Mouse (Mus musculus) CD4-positive, CD25-positive, alpha-beta regulatory T cell, adult 2 months (primary cell): ENCODE measurements around the gene Atf6b.

Source experiments
- DNase-seq: peaks from one replicate; pipeline ENCODE4 v3.0.0-alpha.2; 2012; ENCODE audit warnings: low read depth, low spot score

Atf6b gene

DNA sequence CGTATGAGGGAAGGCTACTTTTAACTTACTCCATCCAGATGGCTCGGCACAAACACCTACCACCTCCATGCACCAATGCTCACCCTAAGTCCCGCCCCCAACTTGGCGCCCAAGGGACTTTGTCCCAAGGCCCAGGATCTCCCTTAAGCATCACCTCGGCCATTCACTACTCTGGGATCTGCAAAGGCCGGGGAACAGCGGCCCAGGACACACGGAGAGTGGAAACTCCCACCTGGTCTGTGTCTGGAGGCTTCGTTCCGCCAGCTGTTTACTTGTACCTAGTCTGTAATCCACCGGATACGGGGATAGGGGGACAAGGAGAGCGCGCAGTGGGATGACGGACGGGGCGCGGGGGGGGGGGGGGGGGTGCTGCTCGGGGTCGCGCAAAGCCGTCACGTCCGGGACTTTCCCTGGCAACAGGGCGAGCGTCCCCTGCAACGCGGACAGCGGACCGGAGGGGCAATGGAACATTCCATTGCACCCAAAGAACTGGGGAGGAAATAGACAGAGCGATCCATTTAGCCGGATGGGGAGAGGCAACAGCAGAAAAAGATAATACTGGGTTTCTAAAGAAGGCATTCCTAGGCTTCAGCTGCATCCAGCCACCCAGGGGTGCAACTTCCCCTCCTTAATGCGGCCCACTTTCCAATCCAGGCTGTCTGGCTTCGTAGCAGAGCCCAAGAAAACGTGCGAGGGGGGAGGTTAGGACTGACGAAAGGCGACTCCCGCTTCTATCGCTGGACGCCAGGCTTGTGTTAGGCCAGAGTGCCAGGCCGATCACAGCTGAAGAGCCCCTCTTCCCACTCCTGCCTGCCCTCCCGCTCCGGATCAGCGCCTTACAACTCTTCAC is 19.6 kb upstream of the Atf6b start:
- DNase-seq = peak; percentile 87

DNA sequence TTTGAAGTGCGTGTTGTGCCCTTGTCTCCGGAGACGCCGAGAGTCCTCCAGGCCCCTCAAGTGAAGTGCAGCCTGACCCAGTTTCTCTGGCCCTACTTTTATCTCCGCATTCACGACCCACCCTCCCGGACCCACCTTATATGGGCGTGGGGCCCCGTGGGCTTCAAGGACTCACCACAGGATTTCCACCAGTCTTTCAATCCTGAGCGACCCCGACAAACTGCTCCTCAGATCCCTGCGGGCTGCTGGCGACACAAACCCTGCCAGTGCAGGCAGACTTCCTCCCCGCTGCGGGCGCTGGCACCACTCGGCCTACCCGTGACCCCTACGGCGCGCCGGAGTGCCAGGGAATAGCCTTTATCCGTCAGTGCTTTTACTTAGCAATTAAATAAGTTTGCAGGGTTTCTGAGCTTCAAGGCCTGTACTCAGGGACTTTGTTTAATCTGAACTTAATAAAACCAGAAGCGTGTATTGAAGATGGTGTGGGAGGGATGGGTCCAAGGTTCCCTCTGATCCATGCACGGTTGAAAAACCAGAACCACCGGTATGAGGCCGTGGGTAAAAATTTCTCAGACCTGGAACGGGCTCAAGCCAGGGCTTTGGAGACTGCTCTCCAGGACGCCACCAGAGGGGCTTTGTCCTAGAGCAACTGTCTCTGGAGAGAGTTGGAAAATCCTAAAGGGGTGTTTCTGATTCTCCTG is 18.9 kb upstream of the Atf6b start, which contains the start of gene Ppt2:
TSS of gene Ppt2 (minus strand) at position 568 of the 701 bp plus-strand sequence.
- DNase-seq = peak; percentile 52

DNA sequence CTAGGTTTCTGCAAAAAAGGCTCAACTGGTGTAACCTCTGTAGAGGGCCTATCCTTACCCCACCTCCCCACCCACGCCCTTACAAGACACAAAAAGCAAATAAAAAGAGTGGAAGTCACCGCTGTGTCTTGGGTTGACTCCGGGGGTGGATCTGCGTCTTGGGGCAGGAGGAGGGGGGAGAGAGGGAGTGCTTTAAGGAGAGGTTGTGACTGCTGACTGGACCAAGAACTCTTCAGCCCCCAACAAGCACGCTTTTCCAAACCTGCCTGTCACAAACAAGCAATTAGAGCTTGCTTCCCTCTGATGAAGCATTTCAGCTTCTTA is 18.3 kb upstream of the Atf6b start:
- DNase-seq = peak; percentile 47

DNA sequence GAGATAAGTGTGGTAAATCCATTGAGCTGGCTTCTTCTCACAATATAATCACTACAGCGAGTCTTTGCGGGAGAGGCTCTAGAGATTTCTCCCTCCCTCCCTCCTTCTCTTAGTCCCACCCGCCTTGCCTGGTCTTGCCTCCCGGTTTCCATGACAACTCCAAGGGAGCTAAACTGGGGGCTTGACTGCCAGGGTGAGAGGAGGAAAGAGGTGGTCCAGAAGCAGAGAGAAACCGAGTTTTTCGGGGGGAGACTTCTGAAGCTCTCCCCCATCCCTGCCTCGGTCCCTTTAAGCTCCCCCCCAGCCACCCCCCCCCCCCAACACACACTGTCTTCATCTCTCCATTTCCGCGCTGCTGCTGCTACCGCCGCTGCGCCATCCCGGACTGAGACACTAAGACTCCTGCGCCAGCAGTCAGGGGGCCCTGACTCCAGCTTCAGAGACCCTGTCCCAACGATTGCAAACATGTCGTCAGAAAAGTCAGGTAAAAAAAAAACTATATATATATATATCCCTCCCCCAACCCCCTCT is 17.7 kb upstream of the Atf6b start, which contains the start of gene Prrt1:
TSS of gene Prrt1 (plus strand) at position 313 of the 531 bp plus-strand sequence.
- DNase-seq = peak; percentile 51

DNA sequence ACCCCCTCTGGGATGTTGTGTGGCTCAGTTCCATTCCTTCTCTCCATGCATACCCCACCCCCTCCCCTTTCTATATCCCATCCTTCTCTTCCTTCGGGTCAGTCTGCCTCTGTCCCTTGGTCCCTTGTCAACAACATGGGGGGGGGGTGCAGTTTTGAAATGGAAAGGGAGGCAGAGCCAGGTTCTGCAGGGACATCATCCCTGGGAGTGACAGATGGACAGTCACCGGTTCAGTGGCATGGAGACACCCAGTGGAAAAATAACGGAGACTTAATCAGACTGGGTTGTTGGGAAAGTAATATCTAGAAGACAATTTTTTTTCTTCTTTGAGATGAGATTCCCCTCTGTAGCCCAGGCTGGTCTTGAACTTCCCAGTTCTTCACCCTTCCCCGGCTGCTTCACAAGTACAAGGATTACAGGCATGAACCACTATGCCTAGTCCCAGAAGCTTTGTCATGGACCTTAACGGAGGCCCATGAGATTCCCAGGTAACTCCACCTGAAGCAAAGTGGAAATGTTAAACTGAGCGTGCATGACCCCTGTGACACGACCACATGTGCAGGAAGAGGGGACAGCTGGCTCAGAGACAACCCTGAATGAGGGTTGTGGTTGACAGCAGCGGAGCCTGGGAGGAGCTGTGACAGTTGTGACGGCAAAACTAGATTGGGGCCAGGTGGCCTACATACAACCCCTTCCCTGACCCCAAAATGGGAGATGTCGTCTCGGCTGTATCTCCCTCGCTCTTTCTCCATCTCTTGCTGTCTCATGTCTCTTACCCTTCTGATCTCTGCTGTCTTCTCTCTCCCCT is 16.9 kb upstream of the Atf6b start:
- DNase-seq = peak; percentile 69

DNA sequence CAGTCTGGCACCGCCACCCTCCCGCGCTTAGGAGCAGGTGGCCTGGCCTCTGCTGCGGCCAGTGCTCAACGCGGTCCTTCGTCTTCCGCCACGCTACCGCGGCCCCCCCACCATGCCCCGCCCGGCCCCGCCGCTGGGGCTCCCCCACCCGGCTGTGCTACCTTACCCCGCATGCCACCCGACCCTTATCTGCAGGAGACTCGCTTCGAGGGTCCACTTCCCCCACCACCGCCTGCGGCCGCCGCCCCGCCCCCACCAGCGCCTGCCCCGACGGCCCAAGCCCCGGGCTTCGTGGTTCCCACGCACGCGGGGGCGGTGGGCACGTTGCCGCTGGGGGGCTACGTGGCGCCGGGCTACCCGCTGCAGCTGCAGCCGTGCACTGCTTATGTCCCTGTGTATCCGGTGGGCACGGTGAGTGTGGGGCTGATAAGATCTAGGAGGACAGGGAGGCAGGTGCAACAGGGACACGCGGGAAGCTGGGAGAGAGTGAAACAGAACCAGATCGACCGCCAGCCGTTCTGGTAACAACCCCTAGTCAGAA is 16.1 kb upstream of the Atf6b start:
- DNase-seq = peak; percentile 43

DNA sequence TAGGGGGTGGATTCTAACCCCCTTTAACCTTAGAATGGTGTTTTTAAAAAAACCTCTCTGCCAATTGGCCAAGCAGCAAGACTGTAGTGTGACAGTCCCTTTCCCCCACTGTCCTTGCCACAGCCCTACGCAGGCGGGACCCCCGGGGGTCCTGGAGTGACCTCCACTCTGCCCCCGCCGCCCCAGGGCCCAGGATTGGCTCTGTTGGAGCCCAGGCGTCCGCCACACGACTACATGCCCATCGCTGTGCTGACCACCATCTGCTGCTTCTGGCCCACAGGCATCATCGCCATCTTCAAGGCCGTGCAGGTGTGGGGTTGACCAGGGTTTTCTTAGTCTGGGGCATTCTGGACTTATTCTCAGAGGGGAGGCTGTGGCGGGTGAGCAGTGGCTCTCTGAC is 15.3 kb upstream of the Atf6b start:
- no peak for DNase-seq

DNA sequence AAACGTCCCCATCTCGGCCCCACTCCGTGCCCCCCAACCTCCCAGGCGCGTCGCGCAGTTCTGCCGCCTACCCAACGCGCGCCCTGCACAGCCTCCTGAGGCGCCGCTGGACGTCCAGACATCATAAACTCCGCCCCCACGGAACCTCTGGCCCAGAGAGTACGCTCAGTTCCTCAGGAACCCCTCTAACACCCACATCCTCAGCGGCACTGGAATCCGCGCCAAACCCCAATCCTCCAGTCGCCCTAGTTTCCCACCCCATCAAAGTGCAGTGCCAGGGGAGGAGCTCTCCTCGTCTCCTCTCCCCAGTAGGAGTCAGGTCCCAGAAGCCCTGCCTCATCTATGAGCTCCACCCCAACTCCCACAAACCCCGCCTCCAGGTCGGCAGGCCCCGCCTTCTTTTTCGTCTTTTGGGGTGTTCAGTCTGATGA is 14.7 kb upstream of the Atf6b start:
- peak; percentile 79 for DNase-seq

DNA sequence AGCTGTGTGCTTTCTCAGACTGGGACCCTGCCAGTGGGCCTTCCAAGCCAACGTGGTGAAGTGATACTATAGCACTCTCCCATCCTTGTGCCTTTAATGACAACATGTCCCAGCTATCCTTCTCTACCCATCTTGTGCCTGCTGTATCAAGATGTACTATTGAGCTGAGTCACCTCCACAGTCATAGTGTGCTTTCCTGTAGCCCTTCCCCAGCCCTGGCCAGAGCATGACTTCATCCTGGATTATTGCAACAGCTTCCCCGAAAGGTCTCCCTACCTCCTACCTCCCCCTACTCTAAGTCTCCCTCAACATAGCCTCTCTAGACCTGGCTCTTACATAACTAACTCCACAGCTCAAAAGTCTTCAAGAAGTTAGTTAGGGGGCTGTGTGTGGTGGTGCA is 11.3 kb upstream of the Atf6b start:
- DNase-seq = no peak

DNA sequence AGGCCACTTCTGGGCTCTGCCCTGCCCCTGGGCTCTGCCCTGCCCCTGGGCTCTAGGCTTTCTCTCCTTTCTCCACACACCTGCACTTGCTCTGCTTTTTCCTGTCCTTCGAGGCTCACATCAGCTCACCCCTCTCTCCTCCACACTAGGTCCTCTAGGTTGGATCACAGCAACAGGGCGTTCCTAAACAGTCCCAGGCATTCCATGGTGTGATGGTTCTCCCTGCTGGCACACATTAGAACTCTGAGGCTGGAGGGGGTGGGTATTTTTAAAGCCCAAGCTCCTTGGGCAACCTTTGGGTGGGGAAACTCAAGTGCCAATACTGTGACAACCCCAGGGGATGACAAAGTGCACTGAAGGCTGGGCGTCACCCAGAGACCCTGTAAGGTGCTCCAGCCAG is 9.5 kb upstream of the Atf6b start:
- no peak for DNase-seq

DNA sequence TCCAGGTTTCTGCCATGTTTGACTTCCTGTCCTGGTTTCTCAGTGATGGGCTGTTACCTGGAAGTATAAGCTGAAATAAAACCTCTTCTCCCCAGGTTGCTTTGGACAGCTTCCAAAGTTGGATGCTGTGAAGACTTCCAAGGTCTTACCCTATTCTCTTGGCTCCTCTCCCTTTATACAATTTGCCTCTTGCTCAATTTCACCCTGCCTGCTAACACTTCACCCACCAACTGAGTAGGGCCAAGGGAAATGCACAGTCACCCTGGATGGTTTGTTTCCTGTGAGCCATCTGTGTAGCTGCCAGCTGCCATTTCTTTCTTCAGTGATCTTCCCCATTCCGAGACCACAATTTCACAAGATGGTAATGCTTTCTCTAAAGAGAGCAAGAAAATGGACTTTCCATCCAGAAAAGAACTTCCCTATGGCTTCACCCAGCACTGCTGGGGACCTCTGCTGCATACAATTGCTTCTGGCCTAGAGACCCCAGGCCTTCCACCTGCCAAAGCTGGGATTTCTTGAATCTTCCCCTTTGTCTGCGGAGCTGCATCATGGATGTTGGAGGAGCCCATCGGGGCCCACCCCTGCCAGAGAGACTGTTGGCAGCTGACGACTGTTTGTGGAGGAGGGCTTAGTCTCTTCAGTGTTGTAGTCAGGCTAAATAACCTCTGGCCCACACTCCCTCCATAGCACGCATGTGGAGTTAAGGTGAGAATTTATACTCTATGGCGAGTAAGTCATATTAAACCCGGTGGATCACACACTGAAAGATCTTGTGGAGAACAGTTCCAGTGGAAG is 7.3 kb upstream of the Atf6b start:
- no peak for DNase-seq

DNA sequence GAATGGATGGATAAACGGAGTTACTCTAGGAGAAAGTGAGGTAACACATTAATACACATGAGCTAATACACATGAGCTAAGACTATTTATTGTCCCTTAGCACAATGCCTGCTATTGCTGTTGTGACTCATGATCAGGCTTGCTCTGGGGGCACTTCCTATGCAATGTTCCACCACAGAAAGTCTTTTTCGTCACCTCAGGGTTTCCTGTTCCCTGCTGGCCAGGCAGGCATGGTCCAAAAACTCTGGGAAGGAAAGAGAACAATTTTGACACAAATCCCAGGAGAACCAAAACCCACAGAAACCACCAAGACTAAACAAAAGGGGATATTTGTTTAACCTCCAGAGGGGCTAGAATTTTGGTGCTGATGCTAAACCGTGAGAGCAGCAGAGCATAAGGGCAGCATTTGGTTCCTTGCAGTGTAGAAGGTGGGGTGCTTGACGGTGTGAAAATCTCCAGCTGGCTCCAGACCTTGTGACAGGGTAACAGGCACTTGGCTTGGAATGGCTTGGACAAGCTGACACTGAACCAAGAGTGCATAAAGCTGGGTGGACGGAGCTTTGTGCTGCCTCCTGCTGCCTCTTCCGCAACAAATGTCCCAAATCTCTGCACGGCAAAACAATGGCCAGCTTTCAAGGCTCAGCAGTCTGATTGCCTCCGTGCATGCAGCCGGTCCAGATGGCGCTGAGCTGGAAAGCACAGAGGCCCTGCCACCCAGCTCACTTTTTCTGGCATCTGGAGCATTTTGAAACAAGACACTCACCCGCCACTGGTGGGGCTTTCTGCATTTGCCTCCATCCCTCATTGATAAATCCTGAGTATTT is 6.0 kb upstream of the Atf6b start:
- no peak for DNase-seq

DNA sequence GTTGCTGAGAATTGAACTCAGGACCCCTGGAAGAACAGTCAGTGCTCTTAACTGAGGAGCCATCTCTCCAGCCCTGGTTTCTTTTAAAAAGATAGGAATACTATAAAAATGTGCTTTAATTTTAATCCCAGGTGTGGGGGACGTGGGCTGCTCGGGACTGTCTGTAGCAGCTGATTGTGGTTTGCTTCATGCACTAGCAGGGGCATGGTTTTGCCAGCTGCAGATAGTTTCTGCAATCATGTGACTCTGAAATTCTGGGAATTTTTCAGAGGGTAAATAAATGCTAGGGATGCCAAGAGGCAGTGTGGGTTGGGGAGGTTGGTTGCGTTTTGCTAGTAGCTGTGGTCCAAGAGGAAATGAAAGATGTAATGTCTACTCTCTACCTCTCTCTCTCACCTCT is 5.0 kb upstream of the Atf6b start:
- no peak for DNase-seq

DNA sequence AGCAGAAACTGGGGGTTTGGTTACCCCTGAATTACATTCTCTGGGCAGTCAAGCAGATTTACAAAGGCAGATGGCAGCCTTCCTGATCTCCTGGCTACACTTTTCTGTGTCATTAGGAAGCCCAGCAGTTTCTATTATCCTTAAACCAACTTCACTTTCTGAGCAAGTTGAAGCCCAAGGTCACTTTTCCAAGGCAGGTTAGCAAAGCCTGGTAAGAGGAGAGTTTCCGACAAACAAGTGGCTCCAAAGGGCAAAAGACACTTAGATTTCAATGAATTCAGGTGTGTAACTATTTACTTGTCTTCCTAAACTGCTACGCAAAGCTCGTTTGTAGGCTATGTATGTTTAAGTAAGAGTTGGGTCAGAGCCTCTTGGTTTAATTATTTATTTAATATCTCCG is 3.6 kb upstream of the Atf6b start:
- no peak for DNase-seq

DNA sequence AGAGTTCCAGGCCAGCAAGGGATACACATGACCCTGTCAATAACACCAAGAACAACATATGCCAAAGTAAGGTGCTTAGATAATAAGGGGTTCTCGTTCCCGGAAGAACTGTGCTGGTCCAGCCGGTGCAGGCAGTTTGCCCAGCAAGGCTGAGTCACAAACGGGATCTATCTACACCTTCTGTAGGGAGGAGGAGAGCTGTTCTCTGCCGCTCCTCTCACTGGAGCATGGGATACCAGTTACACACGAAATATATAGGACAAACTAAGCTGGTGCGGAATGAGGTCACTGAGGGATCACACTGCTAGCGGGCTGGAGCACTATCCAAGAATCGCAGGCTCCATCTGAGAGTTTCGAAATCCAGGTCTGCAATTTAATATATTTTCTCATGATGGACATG is 3.0 kb upstream of the Atf6b start:
- DNase-seq = no peak

DNA sequence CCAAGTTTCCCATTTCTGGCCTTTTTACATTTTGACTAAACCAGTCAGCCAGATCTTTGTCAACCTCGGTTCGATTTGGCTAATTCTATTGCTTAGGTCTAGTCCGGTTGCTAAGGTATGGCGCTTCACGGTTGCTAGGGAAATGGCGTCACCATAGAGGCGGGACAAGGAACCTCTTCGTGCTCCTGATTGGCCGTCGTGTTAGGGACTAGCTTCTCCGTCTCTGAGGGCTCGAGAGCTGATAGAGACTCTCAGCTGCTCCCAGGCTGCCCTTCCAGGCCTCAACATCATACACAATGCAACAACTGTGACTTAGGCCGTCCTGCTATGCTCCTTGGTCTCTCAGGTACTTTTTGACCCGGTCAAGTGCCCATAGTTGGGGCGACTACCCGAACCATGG is 2.3 kb upstream of the Atf6b start, which contains the start of gene Fkbpl:
TSS of gene Fkbpl (plus strand) at position 157 of the 400 bp plus-strand sequence.
- peak; percentile 98 for DNase-seq

DNA sequence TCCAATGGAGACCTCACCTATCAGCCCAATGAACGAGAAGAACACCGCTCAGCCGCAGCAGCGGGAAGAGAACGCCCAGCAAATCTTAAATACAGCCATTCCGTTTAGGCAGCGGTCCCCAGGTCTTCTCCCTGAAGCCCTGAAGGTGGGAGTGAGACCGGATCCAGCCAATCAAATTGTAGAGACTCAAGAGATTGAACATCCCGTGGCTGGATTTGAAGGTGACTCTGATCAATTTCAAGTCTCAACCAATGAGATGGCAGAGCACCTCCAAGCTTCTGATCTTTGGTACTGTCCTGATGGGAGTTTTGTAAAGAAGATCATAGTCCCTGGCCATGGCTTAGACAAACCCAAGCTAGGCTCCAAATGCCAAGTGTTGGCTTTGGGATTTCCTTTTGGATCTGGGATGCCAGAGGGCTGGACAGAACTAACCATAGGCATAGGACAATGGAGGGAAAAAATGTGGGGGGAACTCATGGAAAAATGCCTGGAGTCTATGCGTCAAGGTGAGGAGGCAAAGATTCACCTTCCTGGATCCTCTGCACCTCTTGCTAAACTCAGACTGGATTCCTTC is 1.6 kb upstream of the Atf6b start:
- DNase-seq = no peak

DNA sequence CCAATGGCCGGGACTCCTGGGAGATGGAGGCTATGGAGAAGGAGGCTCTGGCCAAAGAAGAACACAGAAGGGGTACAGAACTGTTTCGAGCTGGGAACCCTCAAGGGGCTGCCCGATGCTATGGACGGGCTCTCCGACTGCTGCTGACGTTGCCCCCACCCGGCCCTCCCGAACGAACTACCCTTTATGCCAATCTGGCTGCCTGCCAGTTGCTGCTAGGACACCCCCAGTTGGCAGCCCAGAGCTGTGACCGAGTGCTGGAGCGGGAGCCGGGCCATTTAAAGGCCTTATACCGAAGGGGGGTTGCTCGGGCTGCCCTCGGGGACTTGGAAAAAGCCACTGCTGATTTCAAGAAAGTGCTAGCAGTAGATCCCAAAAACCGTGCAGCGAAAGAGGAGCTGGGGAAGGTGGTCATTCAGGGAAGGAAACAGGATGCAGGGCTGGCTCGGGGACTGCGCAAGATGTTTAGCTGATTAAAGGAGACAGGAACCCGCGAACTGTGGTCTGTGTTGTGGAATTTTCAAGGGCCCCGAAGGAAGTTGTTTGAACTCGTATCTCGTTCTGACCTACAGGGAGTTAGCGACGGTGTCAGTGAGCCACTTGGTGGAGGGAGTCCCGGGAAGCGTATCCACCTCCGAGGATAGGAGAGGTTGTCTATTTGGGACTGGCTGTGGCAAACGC is 975 bp upstream of the Atf6b start:
- no peak for DNase-seq
